Mouse (Mus musculus) common myeloid progenitor, adult 5-6 weeks (primary cell): ENCODE results near the gene Msi1. TPM values are rescaled to one million over a fixed set of nuclear protein-coding genes. Genes with fewer than 3 reads are reported as not detected.

Source experiments
- ATAC-seq: replicated peaks from 2 replicates; pipeline ENCODE4 v1.8.0; 2016; ENCODE audit warnings: low read depth, mild to moderate bottlenecking, moderate TSS enrichment, inconsistent platforms; ENCODE audit not compliant: poor library complexity, severe bottlenecking
- total RNA-seq: library from RNA; stranded (forward); fragments of 200-1000, 187-1606 nt; gene quantifications from 2 replicates; pipeline ENCODE4 v1.2.3, GENCODE M21; 2017

The Msi1 gene
- total RNA-seq, result not detected in 2 replicates

DNA sequence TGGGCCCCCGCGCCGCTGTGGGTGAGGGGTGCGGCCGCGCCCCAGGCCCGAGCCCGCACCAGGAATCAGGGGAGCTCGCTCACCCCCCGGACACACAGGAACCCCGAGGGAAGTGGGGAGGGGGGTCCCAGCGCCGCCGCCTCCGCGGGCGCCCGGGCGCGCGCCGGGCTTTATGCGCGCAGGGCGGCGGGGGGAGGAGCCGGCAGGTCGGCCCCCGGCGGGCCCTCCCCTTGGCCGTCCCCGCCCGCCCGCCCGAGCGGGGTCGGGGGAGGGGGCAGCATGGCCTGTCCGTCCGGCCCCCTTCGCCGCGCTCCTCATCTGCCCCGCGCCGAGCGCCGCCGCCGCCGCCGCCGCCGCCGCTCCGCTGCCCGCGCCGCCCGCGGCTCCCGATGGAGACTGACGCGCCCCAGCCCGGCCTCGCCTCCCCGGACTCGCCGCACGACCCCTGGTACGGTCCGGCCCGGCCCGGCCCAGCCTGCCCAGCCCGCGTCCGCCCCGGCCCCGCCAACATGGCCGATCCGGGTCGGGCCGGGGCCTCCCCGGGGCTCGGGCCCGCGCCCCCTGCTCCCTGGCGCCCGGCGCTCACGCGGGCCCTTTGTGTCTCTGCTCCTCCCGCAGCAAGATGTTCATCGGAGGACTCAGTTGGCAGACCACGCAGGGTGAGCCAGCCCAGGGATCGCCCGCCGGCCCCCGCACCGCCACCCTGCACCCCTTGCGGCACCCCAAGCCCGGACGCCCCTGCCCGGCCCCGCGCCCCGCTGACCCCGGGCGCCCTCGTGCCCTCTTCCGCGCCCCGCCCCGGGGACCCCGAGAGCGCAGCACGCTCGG lies at the start of gene Msi1:
TSS of gene Msi1 (plus strand) at position 241 of the 828 bp plus-strand sequence.
- no peak for ATAC-seq

DNA sequence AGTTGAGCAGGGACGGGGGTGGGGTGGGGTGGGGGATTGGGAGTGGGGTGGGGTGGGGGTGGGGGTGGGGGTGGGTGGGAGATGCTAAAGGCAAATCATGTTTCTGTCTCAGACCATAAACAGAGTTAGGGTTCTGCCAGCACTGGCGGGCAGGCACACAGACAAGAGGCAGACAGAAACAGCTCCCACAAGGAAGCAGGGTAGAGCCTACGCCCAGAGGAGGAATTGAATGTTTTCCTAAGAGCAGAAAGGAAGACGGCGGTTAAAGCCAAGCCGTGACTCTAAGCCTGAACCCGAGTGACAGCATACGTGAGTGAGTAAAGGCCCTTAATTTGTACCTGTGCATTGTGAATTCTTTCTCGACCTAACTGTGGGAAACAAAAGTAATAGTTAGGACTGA lies 37.5 kb upstream of the Msi1 start:
- ATAC-seq, result no peak

DNA sequence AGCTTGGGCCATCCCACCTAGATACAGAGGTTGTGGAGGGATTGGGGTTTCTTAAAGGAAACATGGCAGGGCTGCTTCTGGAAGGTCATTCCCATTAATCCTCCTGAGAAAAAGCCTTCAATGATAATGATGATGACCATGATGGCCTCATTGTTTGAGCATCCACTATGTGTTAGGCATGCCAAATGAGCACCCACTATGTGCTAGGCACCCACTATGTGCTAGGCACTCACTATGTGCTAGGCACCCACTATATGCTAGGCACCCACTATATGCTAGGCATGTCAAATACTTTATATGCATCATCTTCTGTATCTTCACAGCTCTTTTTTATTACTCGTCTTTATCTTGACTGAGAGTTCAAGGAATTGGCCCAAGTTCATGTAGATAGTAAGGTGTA lies 36.4 kb upstream of the Msi1 start:
- ATAC-seq, result no peak

DNA sequence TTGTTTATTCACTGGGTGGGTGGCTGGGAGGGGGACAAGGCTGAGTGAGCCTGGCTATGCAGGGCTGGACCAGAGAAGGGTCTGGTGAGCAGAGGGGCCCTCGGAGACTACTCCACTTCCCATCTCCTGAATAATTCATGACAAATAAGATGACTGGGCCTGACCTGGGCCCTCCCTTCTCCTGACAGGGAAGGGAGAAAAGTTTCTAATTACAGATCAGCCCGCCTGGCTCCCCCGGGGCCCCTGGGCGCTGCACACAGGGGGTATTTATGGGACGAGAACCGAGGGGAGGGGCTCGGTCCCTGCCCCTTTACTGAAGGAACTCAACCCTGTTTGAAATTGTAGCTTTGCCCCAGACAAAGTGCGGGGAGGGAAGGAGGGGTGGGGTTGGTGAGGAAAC lies 35.2 kb upstream of the Msi1 start:
- no peak for ATAC-seq

DNA sequence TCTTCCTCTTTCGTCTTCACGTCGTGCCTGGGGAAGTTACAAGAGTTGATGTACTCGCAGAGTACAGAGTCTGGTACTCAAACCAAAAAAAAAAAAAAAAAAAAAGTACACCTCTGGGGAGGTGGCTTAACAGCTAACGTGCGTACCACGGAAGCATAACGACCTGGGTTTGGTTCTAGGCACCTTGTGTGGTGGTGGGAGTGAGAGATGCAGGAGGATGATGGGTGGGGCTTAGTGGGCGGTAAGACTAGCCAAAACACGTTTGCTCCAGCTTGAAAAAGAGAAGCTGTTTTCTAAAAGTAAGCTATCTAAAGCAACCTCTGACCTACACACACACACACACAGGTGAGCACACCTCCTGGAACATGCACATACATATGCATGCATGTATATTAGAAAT lies 34.6 kb upstream of the Msi1 start:
- ATAC-seq, result no peak

DNA sequence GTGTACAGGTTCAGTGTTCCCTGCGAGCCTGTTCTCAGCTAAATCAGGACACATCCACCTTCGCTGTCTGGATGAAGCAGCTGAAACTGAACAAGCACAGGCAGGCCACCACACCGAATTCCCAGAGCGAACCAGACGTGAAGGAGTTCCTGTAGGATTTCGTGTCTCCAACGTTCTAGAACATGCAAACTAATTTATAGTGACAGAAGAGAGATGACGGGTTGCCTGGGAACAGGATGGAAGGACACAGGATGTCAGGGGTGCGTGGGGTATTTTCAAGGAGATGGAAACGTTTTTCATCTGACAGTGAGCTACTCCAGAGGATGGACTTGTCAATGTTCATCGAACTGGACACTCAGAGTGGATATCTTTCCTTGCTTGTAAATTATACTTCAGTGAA lies 32.7 kb upstream of the Msi1 start:
- no peak for ATAC-seq

DNA sequence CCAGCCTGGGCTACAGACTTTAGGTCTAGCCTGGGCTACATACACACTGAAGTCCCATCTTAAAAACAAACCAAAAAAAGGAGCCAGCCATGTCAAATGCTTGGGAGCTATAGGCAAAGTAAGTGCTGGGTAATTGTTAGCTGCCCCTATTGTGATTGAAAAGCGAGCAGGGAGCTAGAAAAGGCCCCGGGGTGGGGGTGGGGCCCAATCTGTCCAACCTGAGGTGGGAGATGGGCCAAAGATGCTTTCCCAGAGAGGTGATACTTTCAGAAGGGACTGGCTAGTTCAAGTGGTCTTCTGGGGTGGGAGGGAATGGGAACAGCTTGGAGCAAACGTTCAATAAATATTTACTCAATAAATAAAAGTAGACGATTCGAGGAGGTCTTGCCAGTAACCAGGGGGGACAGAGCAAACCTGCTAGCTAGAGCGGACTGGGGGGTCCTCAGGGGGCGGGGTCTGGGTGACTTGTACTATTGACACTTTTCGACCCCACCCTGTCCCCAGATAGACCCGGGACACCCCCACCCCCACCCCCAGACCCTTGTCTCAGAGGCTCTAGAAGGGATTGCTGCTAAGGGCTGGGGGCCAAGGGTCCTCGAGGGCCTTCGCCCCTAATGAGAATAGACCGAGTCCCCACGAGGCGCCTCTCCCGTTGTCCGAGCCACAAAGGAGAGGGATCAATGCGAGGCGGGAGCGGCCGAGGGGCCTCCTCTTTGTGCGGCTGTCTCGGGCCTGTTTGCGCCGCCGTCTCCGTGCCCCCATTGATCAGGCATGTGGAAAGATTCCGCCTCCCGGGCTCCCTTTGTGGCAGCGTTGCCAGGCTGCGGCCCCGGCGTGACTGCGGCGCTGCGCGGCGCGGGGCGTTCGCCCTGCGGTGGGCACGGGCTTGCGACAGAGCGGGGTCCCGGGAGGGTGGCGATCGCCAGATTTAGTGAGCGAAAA lies 31.3 kb upstream of the Msi1 start:
- ATAC-seq, result no peak

DNA sequence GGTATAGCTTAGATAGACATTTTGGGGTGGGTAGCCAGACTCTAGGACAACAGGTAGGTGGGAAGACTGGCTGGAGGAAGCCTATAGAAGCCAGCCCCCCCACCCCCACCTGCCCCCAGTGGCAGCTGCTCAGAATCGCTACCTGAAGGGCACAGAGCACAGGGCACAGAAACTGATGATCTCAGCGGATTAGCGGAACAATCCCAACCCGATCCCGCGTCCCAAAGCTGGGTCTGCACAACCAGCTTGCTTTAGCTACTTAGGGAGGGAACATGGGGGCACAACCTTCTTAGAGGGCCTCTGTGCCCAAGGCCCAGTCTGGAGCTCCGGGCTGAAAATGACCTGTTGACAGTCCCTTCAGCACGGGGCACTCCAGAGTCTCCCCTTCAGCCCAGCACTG lies 27.3 kb upstream of the Msi1 start:
- ATAC-seq, result no peak

DNA sequence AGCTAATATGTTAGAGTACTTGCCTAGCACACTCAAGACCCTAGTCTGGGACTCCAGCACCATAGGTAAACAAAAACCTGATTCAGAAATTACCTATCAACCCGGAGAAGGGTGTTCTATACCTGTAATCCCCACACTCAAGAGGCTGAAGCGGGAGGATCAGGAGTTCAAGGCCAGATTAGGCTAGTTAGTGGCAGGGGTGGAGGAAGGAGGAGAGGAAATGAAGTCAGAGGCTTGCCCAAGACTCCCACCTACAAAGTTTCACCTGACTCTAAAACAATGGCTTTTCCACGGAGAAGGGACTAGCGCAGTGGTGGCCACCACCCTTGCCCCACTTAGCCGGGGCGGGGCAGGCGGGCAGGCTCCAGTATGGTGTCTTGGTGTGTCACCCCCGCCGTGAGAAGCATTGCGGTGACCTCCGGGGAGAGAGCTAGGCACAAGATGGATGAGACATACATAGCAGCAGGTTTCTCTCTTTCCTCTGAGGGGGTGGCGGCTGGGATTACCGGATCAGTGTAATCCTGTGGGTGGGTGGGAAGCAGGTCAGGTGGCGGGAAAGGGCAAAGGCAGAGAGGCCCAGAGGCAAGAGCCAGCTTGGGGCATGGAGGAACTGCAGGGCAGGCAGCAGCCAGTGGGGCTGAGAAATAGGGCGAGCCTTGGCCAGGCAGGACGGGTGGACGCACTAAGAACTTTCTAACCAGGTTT lies 25.8 kb upstream of the Msi1 start:
- 0 out of 2 replicates have a peak, but pooled peaks have one; percentile 5 for ATAC-seq

DNA sequence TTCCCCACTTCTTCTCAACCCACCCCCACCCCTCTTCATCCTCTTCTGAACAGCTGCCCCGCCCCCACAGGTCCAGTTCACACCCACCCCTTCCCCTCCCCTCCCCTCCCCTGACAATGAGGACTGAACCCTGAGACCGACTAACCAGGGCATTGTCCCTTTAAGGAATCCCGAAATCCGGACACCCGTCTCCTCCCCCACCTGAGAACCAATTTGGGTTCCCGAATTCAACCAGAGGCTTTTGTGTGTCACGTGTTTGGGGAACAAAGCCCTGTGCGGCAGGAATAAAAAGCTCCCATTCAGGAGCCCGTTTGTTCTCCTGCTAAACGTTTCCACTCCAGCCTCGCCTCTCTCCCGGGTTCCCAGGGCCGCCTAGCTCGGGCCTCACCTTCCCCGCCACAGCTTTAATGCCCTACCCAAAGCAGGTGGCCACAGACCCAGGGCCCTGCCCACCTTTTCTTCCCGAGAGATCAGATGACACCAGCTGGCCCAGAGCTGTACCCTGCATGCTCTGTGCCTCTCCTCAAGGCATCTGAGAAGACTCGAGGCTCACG lies 25.1 kb upstream of the Msi1 start:
- ATAC-seq, result no peak

DNA sequence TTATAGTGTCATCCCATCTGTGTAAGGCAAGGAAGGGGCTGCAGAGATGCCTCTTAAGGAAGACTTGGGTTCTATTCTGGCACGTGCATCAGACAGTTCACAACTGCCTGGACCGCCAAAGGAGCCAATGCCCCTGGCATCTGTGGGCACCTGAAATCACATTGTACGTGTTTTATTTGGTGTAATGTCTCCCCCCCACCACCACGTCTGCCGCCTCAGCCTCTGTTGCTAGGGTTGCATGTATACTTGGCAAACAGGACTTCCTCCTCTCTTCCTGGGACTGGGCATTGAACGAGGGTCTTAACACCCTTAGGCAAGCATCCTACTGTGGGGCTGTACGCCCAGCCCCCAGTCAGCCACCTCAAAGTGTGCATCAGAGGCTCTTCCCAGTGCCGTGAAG lies 24.2 kb upstream of the Msi1 start:
- no peak for ATAC-seq

DNA sequence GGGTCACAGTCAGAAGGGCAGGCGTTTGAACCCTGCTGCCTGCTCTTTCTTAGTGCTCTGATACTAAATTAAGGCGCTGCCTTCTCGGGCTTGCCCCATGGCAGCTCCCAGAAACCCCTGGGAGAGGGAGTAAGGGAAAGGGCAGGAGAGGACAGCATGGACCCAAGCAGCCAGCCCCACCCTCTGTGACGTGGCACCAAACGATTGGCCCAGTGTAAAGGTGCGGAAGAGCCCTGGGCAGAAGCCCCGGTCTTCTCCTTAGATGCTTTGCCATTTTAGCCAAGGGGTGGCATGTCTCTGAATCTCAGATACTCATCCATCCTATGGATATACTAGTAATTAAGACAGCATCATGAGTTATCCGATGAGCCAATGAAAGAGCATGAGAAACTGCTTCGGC lies 21.3 kb upstream of the Msi1 start:
- no peak for ATAC-seq

DNA sequence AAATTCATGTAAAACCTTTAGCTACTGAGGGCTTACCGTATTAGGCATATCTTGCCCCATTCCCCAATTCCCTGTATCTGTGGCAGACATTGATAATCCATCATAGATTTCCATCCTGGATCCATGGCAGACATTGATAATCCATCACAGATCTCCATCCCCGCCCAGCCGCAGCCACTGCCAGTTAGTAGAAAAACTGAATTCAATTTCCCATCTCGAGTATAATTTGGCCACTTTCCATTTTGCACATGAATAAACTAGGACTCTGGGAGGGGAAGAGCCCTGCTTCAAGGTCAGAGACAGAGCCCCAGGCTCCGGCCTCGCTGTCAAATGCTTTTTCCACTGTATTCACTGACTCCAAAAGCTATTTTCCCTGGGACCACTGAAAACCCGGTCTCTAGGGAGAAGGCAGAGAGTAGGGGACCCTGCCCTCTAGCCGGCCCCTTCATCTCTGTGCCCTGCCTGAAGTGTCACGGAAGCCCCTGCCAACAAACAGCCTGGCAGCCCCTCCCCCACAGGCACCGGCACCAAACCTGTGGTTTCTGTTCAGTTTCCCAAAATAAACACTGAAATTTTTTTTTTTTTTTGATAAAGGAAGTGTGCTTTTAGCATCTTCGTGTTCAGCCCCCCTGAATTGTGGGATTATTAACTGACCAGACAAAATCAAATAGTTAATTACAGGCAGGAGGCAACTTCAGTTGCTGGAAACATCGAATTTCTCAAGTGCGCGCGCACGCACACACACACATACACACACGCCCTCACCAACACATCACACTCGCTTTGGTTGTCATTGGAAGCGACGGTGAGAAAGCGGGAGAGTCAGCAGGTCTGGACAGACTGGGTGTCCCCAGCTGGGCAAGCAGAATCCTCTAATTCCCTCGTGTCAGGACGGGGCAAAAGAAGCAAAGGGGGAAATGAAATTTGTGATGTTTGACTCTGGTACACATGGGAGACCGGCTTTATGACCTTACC lies 14.0 kb upstream of the Msi1 start:
- no peak for ATAC-seq

DNA sequence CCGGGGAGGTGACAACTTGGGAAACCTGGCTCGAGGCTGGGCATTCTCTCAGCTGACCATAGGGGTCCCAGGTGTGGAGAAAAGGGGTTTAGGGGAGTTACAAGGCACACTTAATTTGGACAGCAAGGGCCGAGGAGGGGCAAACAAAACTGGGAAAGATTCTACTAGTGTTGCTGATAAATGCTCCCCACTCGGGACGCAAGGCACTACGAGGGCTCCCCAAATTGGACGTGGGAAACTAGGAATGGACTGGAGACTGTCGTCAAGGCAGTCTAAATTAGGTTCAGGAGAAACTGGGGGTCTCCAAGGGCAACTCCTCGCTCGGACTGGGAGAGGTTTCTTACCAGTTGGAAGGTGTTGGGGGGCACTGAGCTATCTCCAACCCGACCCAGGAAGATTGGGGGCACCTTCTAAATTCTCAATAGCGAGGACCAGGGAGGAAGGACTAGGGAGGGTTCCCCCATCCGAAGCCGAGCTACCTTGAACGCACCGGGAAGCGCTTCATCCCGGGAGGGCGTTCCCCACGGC lies 504 bp upstream of the Msi1 start:
- no peak for ATAC-seq

DNA sequence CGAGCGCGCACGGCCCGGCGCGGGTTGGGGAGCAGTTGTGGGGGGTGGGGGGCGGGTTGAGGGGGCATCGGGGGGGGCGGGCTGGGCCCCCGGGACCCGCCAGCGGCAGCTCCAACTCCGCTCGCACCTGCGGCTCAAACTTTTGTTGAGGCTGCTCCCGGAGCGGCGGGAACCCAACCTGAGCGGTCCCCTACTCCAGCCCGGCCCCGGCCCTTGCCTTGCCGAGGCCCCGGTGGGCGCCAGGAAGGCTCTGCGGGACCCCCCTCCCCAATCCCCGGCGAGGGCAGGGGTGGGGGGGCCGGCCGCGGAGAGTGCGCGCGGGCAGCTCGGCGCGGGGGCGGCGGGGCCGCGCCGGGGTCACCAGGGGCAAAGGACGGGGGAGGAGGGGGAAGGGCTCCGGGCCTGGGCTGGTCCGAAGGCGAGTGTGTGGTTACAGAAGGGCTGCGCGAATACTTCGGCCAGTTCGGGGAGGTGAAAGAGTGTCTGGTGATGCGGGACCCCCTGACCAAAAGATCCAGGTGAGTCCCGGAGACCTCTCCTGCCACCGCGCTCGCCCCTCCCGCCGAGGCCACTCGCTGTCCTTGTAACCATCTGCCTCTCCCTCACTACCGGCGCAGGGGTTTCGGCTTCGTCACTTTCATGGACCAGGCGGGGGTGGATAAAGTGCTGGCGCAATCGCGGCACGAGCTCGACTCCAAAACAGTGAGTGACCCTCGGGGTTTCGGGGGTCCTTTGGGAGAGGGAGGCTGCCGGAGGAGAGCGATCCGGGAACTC lies 975 bp downstream of the Msi1 start:
- ATAC-seq, result no peak

DNA sequence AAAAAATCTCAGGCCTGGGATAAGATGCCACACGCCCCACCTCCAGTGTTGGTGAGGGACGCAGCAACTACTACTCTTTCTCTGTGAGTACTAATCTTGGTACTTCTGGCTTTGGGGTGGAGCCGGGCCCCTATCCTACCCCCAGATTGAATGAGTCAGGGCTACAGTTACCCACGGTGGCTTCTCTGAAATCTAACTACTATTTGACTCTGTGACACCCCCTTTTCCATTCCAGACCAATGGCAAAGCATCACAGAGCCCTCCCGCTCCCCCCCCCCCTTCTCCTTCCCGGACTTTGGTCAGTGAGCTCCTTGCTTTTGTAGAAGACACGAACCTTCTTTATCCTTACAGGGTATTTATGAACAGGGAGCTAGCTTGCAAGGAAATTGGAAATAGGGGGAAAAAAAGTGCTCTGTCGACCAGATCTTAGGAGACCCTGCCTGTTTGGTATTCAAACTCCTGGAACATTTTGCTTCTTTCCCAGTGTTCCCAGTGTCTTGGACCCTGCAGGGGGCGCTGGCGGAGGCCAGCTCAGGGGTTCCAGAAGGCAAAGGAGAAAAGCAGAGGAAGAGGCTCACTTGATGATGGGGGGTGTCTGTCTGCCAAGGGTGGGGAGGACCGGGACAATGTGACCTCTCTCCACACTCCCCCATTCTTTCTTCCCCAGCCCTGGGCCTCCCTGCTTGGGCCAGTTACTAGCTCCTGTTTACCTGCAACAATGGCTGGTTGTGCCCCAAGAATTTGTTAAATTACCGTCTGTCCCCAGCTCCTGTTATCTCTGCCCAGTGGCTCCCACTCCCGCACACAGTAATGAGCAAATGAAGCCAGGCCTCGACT lies 1.9 kb downstream of the Msi1 start:
- no peak for ATAC-seq

DNA sequence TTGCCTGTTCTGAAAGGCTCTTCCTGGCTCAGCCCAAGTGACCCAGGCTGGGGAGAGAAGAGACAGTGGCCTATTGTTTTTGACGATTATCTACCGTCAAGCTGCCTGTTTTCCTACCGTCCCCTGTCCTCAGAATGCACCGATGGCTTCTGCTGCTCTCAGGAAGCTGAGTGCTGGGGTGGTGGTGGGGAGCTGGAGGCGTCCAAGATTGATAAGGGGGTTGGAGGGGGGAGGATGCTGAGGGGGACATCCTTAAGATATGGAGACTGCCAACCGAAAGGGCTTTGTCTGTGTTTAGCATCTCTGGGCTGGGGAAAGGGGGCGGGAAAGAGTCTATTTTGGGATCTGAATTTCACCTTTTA lies 2.5 kb downstream of the Msi1 start:
- ATAC-seq, result no peak
